Mouse (Mus musculus) hindbrain, embryonic 14.5 days (tissue): ENCODE measurements around the gene Nr5a1. TPM values are rescaled to one million over a fixed set of nuclear protein-coding genes. Genes with fewer than 3 reads are reported as not detected.

Source experiments
- ATAC-seq: fragments of 200-750 bp; cut with Nextera tagmentation; 2 replicates; pipeline ENCODE4 v1.8.0; 2017; ENCODE audit warnings: moderate number of reproducible peaks, mild to moderate bottlenecking, moderate TSS enrichment, moderate library complexity; ENCODE audit not compliant: low FRiP score
- DNase-seq: peaks from one replicate; pipeline ENCODE4 v3.0.0-alpha.2; 2015; ENCODE audit warnings: low spot score
- H3K27ac ChIP-seq: fragments of 300-500 bp; sonication (generic); 2 replicates; pipeline ENCODE4 v1.5.1; 2014; ENCODE audit warnings: mild to moderate bottlenecking, moderate library complexity
- H3K27me3 ChIP-seq: fragments of 300-500 bp; sonication (generic); 2 replicates; pipeline ENCODE4 v1.6.1; 2014; ENCODE audit warnings: mild to moderate bottlenecking, low read length, mixed read lengths; ENCODE audit not compliant: control insufficient read depth, insufficient read depth
- H3K36me3 ChIP-seq: fragments of 300-500 bp; sonication (generic); replicated peaks from 2 replicates; pipeline ENCODE4 v1.6.1; 2014; ENCODE audit not compliant: control insufficient read depth, insufficient read depth
- H3K4me1 ChIP-seq: fragments of 300-500 bp; sonication (generic); replicated peaks from 2 replicates; pipeline ENCODE4 v1.6.1; 2014; ENCODE audit warnings: antibody characterized with exemption, low read length, mixed read lengths; ENCODE audit not compliant: control insufficient read depth, insufficient read depth
- H3K4me2 ChIP-seq: fragments of 300-500 bp; sonication (generic); replicated peaks from 2 replicates; pipeline ENCODE4 v1.6.1; 2014; ENCODE audit warnings: mild to moderate bottlenecking, moderate library complexity
- H3K4me3 ChIP-seq: fragments of 300-500 bp; sonication (generic); replicated peaks from 2 replicates; pipeline ENCODE4 v1.5.1; 2014; ENCODE audit warnings: mild to moderate bottlenecking, low read length
- H3K9ac ChIP-seq: fragments of 300-500 bp; sonication (generic); 2 replicates; pipeline ENCODE4 v1.6.1; 2014
- H3K9me3 ChIP-seq: fragments of 300-500 bp; sonication (generic); 2 replicates; pipeline ENCODE4 v1.6.1; 2016; ENCODE audit warnings: low read length; ENCODE audit not compliant: control insufficient read depth
- WGBS: fragments of 180-500 bp; shearing (Covaris S2); extraction: QIAGEN DNeasy Blood & Tissue Kit; methylation state at CpG from one replicate; pipeline ENCODE4 v1.1.7; 2014; 5-methylcytosine and 5-hydroxymethylcytosine counted together
- polyA plus RNA-seq: library from polyadenylated mRNA; unstranded; fragments of >200 nt; fragmentation: Nextera tagmentation; extraction: Ambion mirVana; gene quantifications from 2 replicates; pipeline ENCODE4 v1.2.1, GENCODE M21; 2014

Nr5a1 gene
- 0.08 and 0.09 TPM in 2 replicates for polyA plus RNA-seq

DNA sequence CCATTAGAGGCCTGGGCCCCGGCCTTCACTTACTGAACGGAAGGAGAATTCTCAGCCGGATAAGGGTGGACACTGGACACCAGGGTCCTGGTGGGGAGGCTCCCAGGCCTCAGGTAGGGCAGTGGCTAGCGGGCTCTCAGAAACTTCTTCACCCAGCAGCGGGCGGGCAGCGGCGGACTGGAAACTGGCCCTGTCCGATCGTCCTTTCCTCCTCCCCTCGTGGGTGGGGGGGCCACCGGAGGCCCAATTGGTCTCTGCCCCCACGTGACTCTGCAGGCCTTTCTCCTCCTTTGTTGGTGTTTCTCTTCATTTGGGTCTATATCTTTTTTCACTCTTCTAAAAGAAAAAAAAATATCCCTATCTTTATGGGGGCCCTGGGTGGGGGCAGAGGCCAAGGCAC is at the start of gene Nr5a1:
TSS of gene Nr5a1 (minus strand) at position 219 of the 400 bp plus-strand sequence.
- ATAC-seq: no peak
- Histone ChIP-seq H3K36me3 (no peaks in the 10 kb centered on the region), H3K27me3 (peaks cover 38% of the 10 kb centered on the region), H3K4me2 (no peak within 1 kb of the TSS), H3K4me3 (no peak within 1 kb of the TSS), H3K27ac (no peak within 1 kb of the TSS), H3K9me3 (no peaks in the 10 kb centered on the region), H3K9ac (no peak within 1 kb of the TSS), H3K4me1 (no peaks in the 10 kb centered on the region; the same call in 1 of the 2 replicates)
- 95% methylated on average over 13 of the region's 13 CpGs for WGBS
- no peak for DNase-seq

DNA sequence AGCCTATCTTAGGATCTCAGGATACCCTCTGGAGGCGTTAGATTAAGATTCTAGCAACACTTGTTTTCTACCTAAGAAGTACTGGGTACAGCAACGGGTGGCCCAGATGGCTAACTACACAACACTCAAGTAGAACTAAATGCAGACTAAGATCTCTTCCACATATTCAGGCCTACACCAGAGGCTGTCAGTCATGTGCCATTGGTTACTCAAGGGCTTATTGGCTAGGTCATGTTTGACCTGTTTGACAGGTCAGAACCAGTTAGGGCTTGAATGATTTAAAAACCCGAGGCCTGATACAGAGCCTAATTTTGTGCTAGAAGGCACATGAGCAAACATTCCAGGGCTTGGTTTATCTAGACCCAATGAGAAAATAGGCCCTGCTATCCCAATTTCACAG is 25.5 kb upstream of the Nr5a1 start:
- Histone ChIP-seq H3K4me2 (no peak overlapping the region), H3K27me3 (no peaks in the 10 kb centered on the region), H3K9ac (no peak overlapping the region), H3K9me3 (no peaks in the 10 kb centered on the region), H3K4me3 (no peak overlapping the region), H3K27ac (no peak overlapping the region), H3K4me1 (0 out of 2 replicates have a peak, but pooled peaks cover 5% of the 10 kb centered on the region), H3K36me3 (peaks cover 5% of the 10 kb centered on the region; the same call in 1 of the 2 replicates)
- ATAC-seq: peak; percentile 14; the same call in 1 of the 2 replicates
- no peak for DNase-seq
- 93% methylated on average over 3 of the region's 3 CpGs for WGBS

GRCm38 (mm10) chr2:38739410-38739809 is 25.1 kb upstream of the Nr5a1 start:
- WGBS: 24% methylated on average over 7 of the region's 7 CpGs
- DNase-seq: peak; percentile 91
- peak; percentile 66; the same call in 1 of the 2 replicates for ATAC-seq

GRCm38 (mm10) chr2:38738601-38739301 is 24.4 kb upstream of the Nr5a1 start:
- Histone ChIP-seq H3K27ac (no peak overlapping the region), H3K36me3 (peaks cover 5% of the 10 kb centered on the region; the same call in 1 of the 2 replicates), H3K4me3 (no peak overlapping the region), H3K9me3 (no peaks in the 10 kb centered on the region), H3K27me3 (no peaks in the 10 kb centered on the region), H3K9ac (no peak overlapping the region), H3K4me1 (no peaks in the 10 kb centered on the region), H3K4me2 (no peak overlapping the region)
- DNase-seq (no peak), ATAC-seq (no peak)
- WGBS: 87% methylated on average over 14 of the region's 14 CpGs

More at GRCm38 (mm10) chr2:38739410-38739809, 25.1 kb upstream of the Nr5a1 start:
- Histone ChIP-seq H3K4me1 (0 out of 2 replicates have a peak, but pooled peaks cover 1% of the 10 kb centered on the region), H3K9me3 (no peaks in the 10 kb centered on the region), H3K27me3 (no peaks in the 10 kb centered on the region), H3K9ac (no peak overlapping the region), H3K4me3 (no peak overlapping the region), H3K4me2 (no peak overlapping the region), H3K27ac (no peak overlapping the region), H3K36me3 (peaks cover 5% of the 10 kb centered on the region; the same call in 1 of the 2 replicates)

DNA sequence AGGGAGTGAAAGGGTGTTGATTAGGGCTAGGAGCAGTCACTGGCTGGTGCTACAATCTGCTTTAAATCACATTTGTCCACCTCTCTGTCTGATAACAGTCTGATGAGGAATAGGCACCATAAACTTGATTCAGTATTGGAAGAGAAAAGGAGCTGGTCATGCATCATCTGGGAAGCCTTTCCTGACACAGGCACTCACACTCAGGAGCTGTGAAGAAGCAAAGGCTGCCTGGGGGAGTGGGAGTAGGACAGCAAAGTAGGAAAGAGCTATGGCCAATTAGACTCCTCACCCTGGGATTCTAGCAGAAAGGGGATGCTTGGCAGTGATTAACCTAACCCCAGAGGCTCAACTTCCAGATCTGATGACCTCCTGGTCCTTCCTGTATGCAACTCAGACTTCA is 21.4 kb upstream of the Nr5a1 start:
- H3K27ac ChIP-seq: no peak overlapping the region
- no peaks in the 10 kb centered on the region for H3K9me3 ChIP-seq
- no peaks in the 10 kb centered on the region for H3K27me3 ChIP-seq
- no peaks in the 10 kb centered on the region for H3K4me1 ChIP-seq
- no peak overlapping the region for H3K4me2 ChIP-seq
- no peak for ATAC-seq
- no peak overlapping the region for H3K4me3 ChIP-seq
- no peak for DNase-seq
- no peak overlapping the region for H3K9ac ChIP-seq
- peaks cover 5% of the 10 kb centered on the region; the same call in 1 of the 2 replicates for H3K36me3 ChIP-seq

DNA sequence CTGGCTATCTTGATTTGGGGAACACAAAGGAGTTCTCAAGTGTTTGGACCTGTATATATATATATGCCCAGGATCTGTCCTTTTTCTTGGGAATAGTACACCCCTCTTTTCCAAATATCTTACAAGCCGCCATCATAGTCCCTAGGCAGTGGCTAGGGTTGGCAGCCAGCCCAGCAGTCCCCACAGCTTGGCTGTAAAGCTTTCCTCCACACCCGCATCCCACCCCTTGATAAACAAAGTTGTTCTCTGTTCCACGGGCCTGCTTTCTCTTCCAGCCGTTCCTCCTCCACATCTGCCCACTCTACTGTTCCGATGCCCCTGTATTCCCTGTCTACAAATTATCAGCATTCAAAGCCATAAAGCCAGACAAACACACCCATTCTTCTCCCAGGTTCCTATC is 20.4 kb upstream of the Nr5a1 start:
- H3K9ac ChIP-seq: no peak overlapping the region
- H3K4me2 ChIP-seq: no peak overlapping the region
- DNase-seq (no peak), ATAC-seq (no peak)
- 68% methylated on average over 5 of the region's 5 CpGs for WGBS
- H3K27me3 ChIP-seq: no peaks in the 10 kb centered on the region
- no peak overlapping the region for H3K4me3 ChIP-seq
- no peak overlapping the region for H3K27ac ChIP-seq
- peaks cover 5% of the 10 kb centered on the region; the same call in 1 of the 2 replicates for H3K36me3 ChIP-seq
- no peaks in the 10 kb centered on the region for H3K4me1 ChIP-seq
- no peaks in the 10 kb centered on the region for H3K9me3 ChIP-seq

- Histone ChIP-seq H3K27ac (no peak overlapping the region), H3K9me3 (no peaks in the 10 kb centered on the region), H3K4me3 (no peak overlapping the region), H3K9ac (no peak overlapping the region), H3K27me3 (no peaks in the 10 kb centered on the region), H3K36me3 (0 out of 2 replicates have a peak, but pooled peaks cover 3% of the 10 kb centered on the region), H3K4me2 (no peak overlapping the region), H3K4me1 (no peaks in the 10 kb centered on the region)
- no peak for DNase-seq
- 93% methylated on average over 6 of the region's 6 CpGs for WGBS
- no peak for ATAC-seq
Measured at GRCm38 (mm10) chr2:38730331-38730827, 16.0 kb upstream of the Nr5a1 start.

DNA sequence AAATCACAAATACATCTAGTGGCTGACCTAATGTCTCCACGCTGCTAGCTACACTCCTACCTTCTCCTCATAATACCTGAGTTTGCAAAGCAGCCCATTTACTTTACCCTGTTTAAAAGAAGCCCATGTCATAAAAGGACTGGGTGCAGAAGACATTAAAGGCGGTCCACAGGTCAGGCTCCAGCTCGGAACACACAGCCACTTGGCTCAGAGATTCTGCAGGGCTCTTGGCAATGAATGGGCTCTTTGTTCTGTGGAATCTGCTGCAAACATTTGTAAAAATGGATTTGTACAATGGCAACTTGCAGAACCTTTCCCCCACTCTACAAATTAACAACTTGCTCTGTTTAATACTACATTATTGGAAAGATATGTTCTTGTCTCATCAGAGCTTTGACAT is 11.1 kb upstream of the Nr5a1 start:
- no peak for ATAC-seq
- no peak for DNase-seq
- Histone ChIP-seq H3K36me3 (0 out of 2 replicates have a peak, but pooled peaks cover 3% of the 10 kb centered on the region), H3K27ac (no peak overlapping the region), H3K4me1 (no peaks in the 10 kb centered on the region), H3K9ac (no peak overlapping the region), H3K27me3 (no peaks in the 10 kb centered on the region), H3K9me3 (no peaks in the 10 kb centered on the region), H3K4me2 (no peak overlapping the region), H3K4me3 (no peak overlapping the region)
- WGBS: 40% methylated on average over 3 of the region's 3 CpGs

GRCm38 (mm10) chr2:38723378-38723777 is 9.0 kb upstream of the Nr5a1 start:
- 78% methylated on average over 4 of the region's 4 CpGs for WGBS
- no peak for ATAC-seq
- DNase-seq: no peak

More at GRCm38 (mm10) chr2:38723378-38723777, 9.0 kb upstream of the Nr5a1 start:
- no peak overlapping the region for H3K27ac ChIP-seq
- no peaks in the 10 kb centered on the region for H3K9me3 ChIP-seq
- H3K9ac ChIP-seq: no peak overlapping the region
- no peak overlapping the region for H3K4me3 ChIP-seq
- no peaks in the 10 kb centered on the region for H3K27me3 ChIP-seq
- no peaks in the 10 kb centered on the region for H3K4me1 ChIP-seq
- no peak overlapping the region for H3K4me2 ChIP-seq
- H3K36me3 ChIP-seq: 0 out of 2 replicates have a peak, but pooled peaks cover 3% of the 10 kb centered on the region
